Mouse (Mus musculus) thymus, adult 2 months (tissue): ENCODE results near the gene Chl1. TPM values are rescaled to one million over a fixed set of nuclear protein-coding genes. Genes with fewer than 3 reads are reported as not detected.
A peak's percentile ranks its signal among the peaks of the same experiment; 100 is the strongest.

Experiments used
- DNase-seq: peaks from one replicate; pipeline ENCODE4 v3.0.0; 2021
- H3K27ac ChIP-seq: fragments of 200-500 bp; 2 replicates; pipeline ENCODE4 v1.5.1; 2012; ENCODE audit warnings: low read length, control low read depth; ENCODE audit not compliant: control insufficient read depth, insufficient read depth
- H3K27me3 ChIP-seq: fragments of 200-500 bp; 2 replicates; pipeline ENCODE4 v1.6.1; 2012; ENCODE audit warnings: mild to moderate bottlenecking, low read length, moderate library complexity, mixed read lengths; ENCODE audit not compliant: control insufficient read depth, insufficient read depth
- H3K36me3 ChIP-seq: fragments of 200-500 bp; 2 replicates; pipeline ENCODE4 v1.6.1; 2012; ENCODE audit warnings: mild to moderate bottlenecking, low read length, moderate library complexity; ENCODE audit not compliant: control insufficient read depth, insufficient read depth
- H3K4me1 ChIP-seq: fragments of 200-500 bp; replicated peaks from 2 replicates; pipeline ENCODE4 v1.6.1; 2012; ENCODE audit warnings: low read length; ENCODE audit not compliant: control insufficient read depth, insufficient read depth
- H3K4me3 ChIP-seq: fragments of 200-500 bp; 2 replicates; pipeline ENCODE4 v1.5.1; 2012; ENCODE audit warnings: mild to moderate bottlenecking, low read length, control low read depth, moderate library complexity; ENCODE audit not compliant: control insufficient read depth, insufficient read depth
- CTCF ChIP-seq: fragments of 200-500 bp; IDR thresholded peaks from 2 replicates; pipeline ENCODE4 v1.5.1; 2012; ENCODE audit warnings: mild to moderate bottlenecking, control low read depth, low read length, moderate library complexity, borderline replicate concordance; ENCODE audit not compliant: control insufficient read depth, poor library complexity, insufficient read depth; ENCODE audit errors: extremely low read depth
- POLR2A ChIP-seq: fragments of 200-500 bp; IDR thresholded peaks from 2 replicates; pipeline ENCODE4 v1.6.1; 2012; ENCODE audit warnings: mild to moderate bottlenecking, low read length, control low read depth, moderate library complexity; ENCODE audit not compliant: control insufficient read depth, poor library complexity, insufficient read depth; ENCODE audit errors: extremely low read depth
- WGBS: fragments of 180-500 bp; shearing (Covaris S2); methylation state at CpG from one replicate; pipeline ENCODE4 v1.1.7; 2018; 5-methylcytosine and 5-hydroxymethylcytosine counted together
- polyA plus RNA-seq: library from polyadenylated mRNA; depleted of rRNA; stranded (reverse); fragments of >200 nt; gene quantifications from 2 replicates; pipeline ENCODE4 v1.2.3, GENCODE M21; 2012; rRNA removed

Gene Chl1
- polyA plus RNA-seq: 0.63 and 0.82 TPM in 2 replicates

GRCm38 (mm10) chr6:103510392-103511289 lies at the start of gene Chl1:
Gene Chl1, plus strand, starts transcription at chr6:103510586.
- H3K4me1 ChIP-seq: peaks cover 18% of the 10 kb centered on the region
- WGBS: 6% methylated on average over 25 of the region's 25 CpGs
- no peaks in the 10 kb centered on the region for H3K36me3 ChIP-seq
- peak within 1 kb of the TSS; percentile 24 for H3K4me3 ChIP-seq
- no peak within 1 kb of the TSS for H3K27ac ChIP-seq
- TF ChIP-seq CTCF (no peak), POLR2A (no peak)
- H3K27me3 ChIP-seq: no peaks in the 10 kb centered on the region; the same call in 1 of the 2 replicates
- DNase-seq: no peak

- Histone ChIP-seq H3K36me3 (no peaks in the 10 kb centered on the region), H3K27ac (no peak overlapping the region), H3K27me3 (no peaks in the 10 kb centered on the region), H3K4me3 (no peak overlapping the region), H3K4me1 (peaks cover 16% of the 10 kb centered on the region)
- no peak for DNase-seq
- 41% methylated on average over 5 of the region's 5 CpGs for WGBS
- TF ChIP-seq POLR2A (no peak), CTCF (no peak)
These were observed 44.8 kb upstream of the Chl1 start for GRCm38 (mm10) chr6:103465479-103466080.

GRCm38 (mm10) chr6:103473316-103473715 lies 37.1 kb upstream of the Chl1 start:
- TF ChIP-seq POLR2A (no peak), CTCF (no peak)

GRCm38 (mm10) chr6:103487199-103487598 lies 23.2 kb upstream of the Chl1 start:
- no peak overlapping the region for H3K27ac ChIP-seq
- no peaks in the 10 kb centered on the region for H3K36me3 ChIP-seq
- H3K4me1 ChIP-seq: no peaks in the 10 kb centered on the region
- no peak for TF ChIP-seq CTCF
- no peak for TF ChIP-seq POLR2A
- whole genome bisulfite sequencing: 91% methylated on average over 1 of the region's 1 CpGs
- H3K27me3 ChIP-seq: no peaks in the 10 kb centered on the region
- no peak overlapping the region for H3K4me3 ChIP-seq
- DNase-seq: no peak

More at GRCm38 (mm10) chr6:103473316-103473715, 37.1 kb upstream of the Chl1 start:
- Histone ChIP-seq H3K4me1 (peaks cover 11% of the 10 kb centered on the region; the same call in 1 of the 2 replicates), H3K27me3 (no peaks in the 10 kb centered on the region), H3K27ac (no peak overlapping the region), H3K36me3 (no peaks in the 10 kb centered on the region), H3K4me3 (no peak overlapping the region)
- WGBS: 3% methylated on average over 5 of the region's 5 CpGs
- DNase-seq: peak; percentile 19

- Histone ChIP-seq H3K27me3 (no peaks in the 10 kb centered on the region), H3K4me1 (no peaks in the 10 kb centered on the region), H3K4me3 (no peak overlapping the region), H3K27ac (no peak overlapping the region), H3K36me3 (no peaks in the 10 kb centered on the region)
- 94% methylated on average over 4 of the region's 4 CpGs for WGBS
- DNase-seq: no peak
- TF ChIP-seq CTCF: no peak
- TF ChIP-seq POLR2A: no peak
These were observed 12.0 kb upstream of the Chl1 start for GRCm38 (mm10) chr6:103498404-103498803.

GRCm38 (mm10) chr6:103504065-103504464 lies 6.3 kb upstream of the Chl1 start:
- Histone ChIP-seq H3K27me3 (no peaks in the 10 kb centered on the region), H3K4me1 (no peaks in the 10 kb centered on the region), H3K36me3 (no peaks in the 10 kb centered on the region), H3K27ac (no peak overlapping the region), H3K4me3 (no peak overlapping the region)
- TF ChIP-seq POLR2A: no peak
- TF ChIP-seq CTCF: no peak
- WGBS: 71% methylated on average over 3 of the region's 3 CpGs
- no peak for DNase-seq
